Mouse (Mus musculus) E14TG2a.4 (cell line): ENCODE results near the gene Slc35c2.

ENCODE experiments used
- CTCF ChIP-seq: conservative IDR thresholded peaks from 2 replicates; pipeline ENCODE4 v1.5.1; 2014; ENCODE audit warnings: low read length
- POU5F1 ChIP-seq: IDR thresholded peaks from 2 replicates; pipeline ENCODE4 v1.6.1; 2014; ENCODE audit warnings: low read length, borderline replicate concordance

DNA sequence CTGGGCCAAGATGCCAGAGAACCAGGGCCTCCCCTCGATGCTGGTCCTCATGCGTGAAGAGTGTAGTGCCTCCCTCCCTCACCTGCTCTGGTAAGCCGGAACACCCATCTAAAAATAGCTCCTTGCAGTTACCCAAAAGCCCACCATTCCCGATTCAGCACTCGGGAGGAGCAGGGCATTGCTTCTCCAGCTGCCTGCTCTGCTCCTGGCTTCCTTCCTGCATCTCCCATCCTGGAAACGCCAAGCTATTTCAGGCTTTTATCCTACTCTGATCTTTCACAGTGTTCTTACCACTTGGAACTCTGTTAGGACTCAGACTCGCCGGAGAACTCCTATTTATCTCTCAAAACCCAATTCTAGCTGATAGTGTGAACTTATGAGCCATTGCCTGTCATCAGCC, 47.3 kb downstream of the Slc35c2 start:
- TF ChIP-seq CTCF = no peak
- TF ChIP-seq POU5F1 = no peak
